Mouse (Mus musculus): Measurements from ENCODE around the gene BC048562. TPM values are rescaled to one million over a fixed set of nuclear protein-coding genes. Genes with fewer than 3 reads are reported as not detected.

BC048562 gene
- polyA plus RNA-seq, 1 experiment: not detected

- Histone ChIP-seq H3K27ac (ENCODE audit: control insufficient read depth, insufficient read depth, low read length) (no peak overlapping the region), H3K36me3 (ENCODE audit: control insufficient read depth, insufficient read depth, low read length) (no peaks in the 10 kb centered on the region), H3K4me1 (replicated peaks; ENCODE audit: control insufficient read depth, insufficient read depth, low read length) (peaks cover 7% of the 10 kb centered on the region), H3K27me3 (ENCODE audit: control insufficient read depth, insufficient read depth, low read length) (no peaks in the 10 kb centered on the region), H3K4me3 (ENCODE audit: control insufficient read depth, insufficient read depth, low read length) (no peak overlapping the region)
- WGBS: 63% methylated on average over 6 of the region's 6 CpGs
- no peak for TF ChIP-seq POLR2A (IDR thresholded peaks at IDR 0.05; ENCODE audit: control insufficient read depth, extremely low read depth, insufficient read depth, low read length, poor library complexity)
- TF ChIP-seq CTCF (IDR thresholded peaks at IDR 0.05; ENCODE audit: borderline replicate concordance, control insufficient read depth, extremely low read depth, insufficient read depth, low read length, poor library complexity): no peak
- DNase-seq: no peak
Measured at GRCm38 (mm10) chr9:108452911-108453310, 16.6 kb downstream of the BC048562 start.

GRCm38 (mm10) chr9:108453458-108453857 lies 17.2 kb downstream of the BC048562 start:
- peaks cover 7% of the 10 kb centered on the region for H3K4me1 ChIP-seq (replicated peaks; ENCODE audit: control insufficient read depth, insufficient read depth, low read length)
- no peak for TF ChIP-seq CTCF (IDR thresholded peaks at IDR 0.05; ENCODE audit: borderline replicate concordance, control insufficient read depth, extremely low read depth, insufficient read depth, low read length, poor library complexity)
- no peak for TF ChIP-seq POLR2A (IDR thresholded peaks at IDR 0.05; ENCODE audit: control insufficient read depth, extremely low read depth, insufficient read depth, low read length, poor library complexity)
- H3K36me3 ChIP-seq (ENCODE audit: control insufficient read depth, insufficient read depth, low read length): no peaks in the 10 kb centered on the region
- H3K27ac ChIP-seq (ENCODE audit: control insufficient read depth, insufficient read depth, low read length): no peak overlapping the region
- WGBS: 48% methylated on average over 4 of the region's 4 CpGs
- H3K27me3 ChIP-seq (ENCODE audit: control insufficient read depth, insufficient read depth, low read length): no peaks in the 10 kb centered on the region
- no peak for DNase-seq
- no peak overlapping the region for H3K4me3 ChIP-seq (ENCODE audit: control insufficient read depth, insufficient read depth, low read length)

DNA sequence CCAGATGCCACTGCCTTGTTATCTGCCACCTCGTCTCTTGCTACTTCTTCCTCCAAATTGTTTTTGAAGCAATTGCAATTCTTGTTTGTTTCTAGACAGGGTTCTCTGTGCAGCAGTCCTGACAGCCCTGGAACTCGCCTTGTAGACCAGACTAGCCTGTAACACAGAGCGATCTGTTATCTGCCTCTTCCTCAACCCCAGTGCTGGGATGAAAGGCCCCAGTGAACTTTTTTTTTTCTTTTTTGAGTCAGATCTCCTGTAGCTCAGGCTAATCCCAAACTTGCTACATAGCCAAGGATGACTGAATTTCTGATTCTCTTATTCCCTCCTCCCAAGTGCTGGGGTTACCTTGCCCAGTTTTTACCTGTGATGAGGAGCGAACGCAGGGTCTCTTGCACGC lies 18.1 kb downstream of the BC048562 start:
- Histone ChIP-seq H3K27me3 (ENCODE audit: control insufficient read depth, insufficient read depth, low read length) (no peaks in the 10 kb centered on the region), H3K4me1 (replicated peaks; ENCODE audit: control insufficient read depth, insufficient read depth, low read length) (peaks cover 7% of the 10 kb centered on the region), H3K27ac (ENCODE audit: control insufficient read depth, insufficient read depth, low read length) (no peak overlapping the region), H3K36me3 (ENCODE audit: control insufficient read depth, insufficient read depth, low read length) (no peaks in the 10 kb centered on the region), H3K4me3 (ENCODE audit: control insufficient read depth, insufficient read depth, low read length) (no peak overlapping the region)
- TF ChIP-seq POLR2A (IDR thresholded peaks at IDR 0.05; ENCODE audit: control insufficient read depth, extremely low read depth, insufficient read depth, low read length, poor library complexity) (no peak), CTCF (IDR thresholded peaks at IDR 0.05; ENCODE audit: borderline replicate concordance, control insufficient read depth, extremely low read depth, insufficient read depth, low read length, poor library complexity) (no peak)
- 95% methylated on average over 6 of the region's 6 CpGs for WGBS
- no peak for DNase-seq

DNA sequence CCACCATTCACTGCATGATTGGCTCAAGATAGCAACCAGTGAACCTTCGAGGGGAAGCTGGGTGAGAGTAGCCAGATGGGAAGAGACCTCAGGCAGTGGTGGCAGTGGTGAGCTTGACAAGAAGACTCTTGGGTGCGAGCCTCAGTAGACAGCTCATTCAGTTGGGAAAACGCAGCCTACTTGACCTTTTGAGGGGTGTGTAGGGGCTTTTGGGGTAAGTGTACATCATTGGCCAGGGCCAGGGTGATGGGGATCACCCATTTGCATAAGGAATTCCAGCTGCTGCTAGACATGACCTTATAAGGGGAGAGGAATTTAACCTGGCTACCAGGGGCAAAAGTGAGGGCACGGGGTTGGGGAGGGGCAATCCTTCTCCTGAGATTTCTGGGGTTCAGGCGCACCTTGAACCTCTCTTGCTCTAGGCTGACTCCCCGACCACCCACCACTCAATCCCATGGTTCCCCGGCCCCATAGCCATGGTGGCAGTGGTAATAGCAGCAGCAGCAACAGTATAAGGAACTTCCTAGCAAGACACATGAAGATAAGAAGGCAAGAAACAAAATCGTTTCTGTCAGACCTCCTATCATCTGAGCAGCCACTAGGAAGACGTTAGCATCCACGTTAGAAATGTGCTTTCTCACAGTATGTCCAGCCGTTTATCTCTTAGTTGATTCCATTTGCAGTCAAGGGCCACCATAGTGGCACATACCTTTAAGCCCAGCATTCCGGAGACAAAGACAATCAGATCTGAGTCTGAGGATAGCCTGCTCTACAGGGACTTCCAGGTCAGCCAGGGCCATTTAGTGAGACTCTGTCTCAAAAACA lies 19.7 kb downstream of the BC048562 start:
- H3K36me3 ChIP-seq (ENCODE audit: control insufficient read depth, insufficient read depth, low read length): no peaks in the 10 kb centered on the region
- no peak overlapping the region for H3K4me3 ChIP-seq (ENCODE audit: control insufficient read depth, insufficient read depth, low read length)
- 93% methylated on average over 12 of the region's 12 CpGs for WGBS

GRCm38 (mm10) chr9:108456953-108457352 lies 20.7 kb downstream of the BC048562 start:
- Histone ChIP-seq H3K36me3 (ENCODE audit: control insufficient read depth, insufficient read depth, low read length) (no peaks in the 10 kb centered on the region), H3K27ac (ENCODE audit: control insufficient read depth, insufficient read depth, low read length) (no peak overlapping the region), H3K4me3 (ENCODE audit: control insufficient read depth, insufficient read depth, low read length) (no peak overlapping the region), H3K4me1 (replicated peaks; ENCODE audit: control insufficient read depth, insufficient read depth, low read length) (peaks cover 14% of the 10 kb centered on the region), H3K27me3 (ENCODE audit: control insufficient read depth, insufficient read depth, low read length) (no peaks in the 10 kb centered on the region)
- 94% methylated on average over 10 of the region's 10 CpGs for WGBS
- DNase-seq: no peak
- no peak for TF ChIP-seq POLR2A (IDR thresholded peaks at IDR 0.05; ENCODE audit: control insufficient read depth, extremely low read depth, insufficient read depth, low read length, poor library complexity)
- TF ChIP-seq CTCF (IDR thresholded peaks at IDR 0.05; ENCODE audit: borderline replicate concordance, control insufficient read depth, extremely low read depth, insufficient read depth, low read length, poor library complexity): no peak

More for the DNA sequence above, 19.7 kb downstream of the BC048562 start:
- TF ChIP-seq CTCF (IDR thresholded peaks at IDR 0.05; ENCODE audit: borderline replicate concordance, control insufficient read depth, extremely low read depth, insufficient read depth, low read length, poor library complexity): no peak
- H3K4me1 ChIP-seq (replicated peaks; ENCODE audit: control insufficient read depth, insufficient read depth, low read length): peaks cover 7% of the 10 kb centered on the region
- no peaks in the 10 kb centered on the region for H3K27me3 ChIP-seq (ENCODE audit: control insufficient read depth, insufficient read depth, low read length)
- no peak overlapping the region for H3K27ac ChIP-seq (ENCODE audit: control insufficient read depth, insufficient read depth, low read length)
- no peak for DNase-seq

- no peak for TF ChIP-seq CTCF (IDR thresholded peaks at IDR 0.05; ENCODE audit: borderline replicate concordance, control insufficient read depth, extremely low read depth, insufficient read depth, low read length, poor library complexity)
- Histone ChIP-seq H3K4me3 (ENCODE audit: control insufficient read depth, insufficient read depth, low read length) (no peak overlapping the region; the same call in 1 of the 2 replicates), H3K4me1 (replicated peaks; ENCODE audit: control insufficient read depth, insufficient read depth, low read length) (peaks cover 11% of the 10 kb centered on the region), H3K27ac (ENCODE audit: control insufficient read depth, insufficient read depth, low read length) (no peak overlapping the region), H3K27me3 (ENCODE audit: control insufficient read depth, insufficient read depth, low read length) (no peaks in the 10 kb centered on the region), H3K36me3 (ENCODE audit: control insufficient read depth, insufficient read depth, low read length) (peaks cover 15% of the 10 kb centered on the region)
- no peak for DNase-seq
- 96% methylated on average over 1 of the region's 1 CpGs for WGBS
Measured at GRCm38 (mm10) chr9:108459939-108460318, 23.6 kb downstream of the BC048562 start.

Data from thymus, adult 2 months (tissue).